Mouse (Mus musculus) olfactory bulb, adult 2 months (tissue): ENCODE measurements around the gene Tbl1xr1.

Experiments used
- CTCF ChIP-seq: fragments of 200-500 bp; IDR thresholded peaks from 2 replicates; pipeline ENCODE4 v1.5.1; 2012; ENCODE audit warnings: low read depth, mild to moderate bottlenecking, low read length, moderate library complexity; ENCODE audit not compliant: insufficient read depth
- POLR2A ChIP-seq: fragments of 200-500 bp; IDR thresholded peaks from 2 replicates; pipeline ENCODE4 v1.6.1; 2012; ENCODE audit warnings: mild to moderate bottlenecking, low read depth, low read length, moderate library complexity; ENCODE audit not compliant: insufficient read depth

DNA sequence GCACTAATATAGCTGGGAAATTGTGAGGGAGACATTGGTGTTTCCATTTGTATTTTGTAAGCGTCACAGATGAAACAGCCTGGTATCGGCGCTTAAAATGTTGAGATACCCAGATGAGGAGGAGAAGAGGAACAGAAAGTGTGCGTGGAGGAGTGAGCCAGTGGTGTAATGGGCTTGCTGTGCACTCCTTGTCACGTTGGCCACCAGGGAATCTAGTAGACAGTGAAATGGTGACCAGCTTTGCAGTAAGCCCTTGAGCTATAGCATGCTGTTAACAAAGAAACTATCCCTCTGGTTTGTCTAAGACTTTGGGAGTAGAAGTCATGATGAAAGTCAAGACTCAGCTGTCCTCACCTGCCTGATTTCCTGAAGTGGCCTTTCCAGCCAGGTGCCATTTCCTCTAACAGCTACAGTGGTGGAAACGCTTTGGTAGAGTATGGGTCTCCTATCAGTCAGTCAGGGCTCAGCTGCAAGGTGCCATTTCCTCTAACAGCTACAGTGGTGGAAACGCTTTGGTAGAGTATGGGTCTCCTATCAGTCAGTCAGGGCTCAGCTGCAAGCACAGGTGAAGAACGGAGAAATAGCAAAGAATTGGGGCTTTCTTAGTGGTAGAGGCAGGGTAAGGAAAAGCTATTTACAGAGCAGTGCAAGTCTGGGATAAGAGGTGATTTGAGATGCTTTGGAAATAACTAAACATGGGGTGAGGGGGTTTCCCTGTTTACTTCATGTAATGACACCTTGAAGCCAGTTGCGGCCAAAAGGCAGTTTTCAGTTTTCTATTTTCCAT, 61.5 kb downstream of the Tbl1xr1 start:
- TF ChIP-seq POLR2A (no peak), CTCF (no peak)
